Mouse (Mus musculus) liver, postnatal 0 days (tissue): Measurements from ENCODE around the gene Sema3c. TPM values are rescaled to one million over a fixed set of nuclear protein-coding genes. Genes with fewer than 3 reads are reported as not detected.
A peak's percentile ranks its signal among the peaks of the same experiment; 100 is the strongest.

ENCODE experiments used
- ATAC-seq: fragments of 200-750 bp; cut with Nextera tagmentation; 2 replicates; pipeline ENCODE4 v1.8.0; 2017; ENCODE audit warnings: mild to moderate bottlenecking, moderate library complexity
- DNase-seq: peaks from one replicate; pipeline ENCODE4 v3.0.0-alpha.2; 2016
- H3K27ac ChIP-seq: fragments of 300-500 bp; sonication (generic); 2 replicates; pipeline ENCODE4 v1.5.1; 2014; ENCODE audit warnings: antibody characterized with exemption, moderate library complexity, mild to moderate bottlenecking, low read depth
- H3K27me3 ChIP-seq: fragments of 300-500 bp; sonication (generic); 2 replicates; pipeline ENCODE4 v1.6.1; 2014; ENCODE audit warnings: low read length, control low read depth, mixed read lengths; ENCODE audit not compliant: insufficient read depth
- H3K36me3 ChIP-seq: fragments of 300-500 bp; sonication (generic); replicated peaks from 2 replicates; pipeline ENCODE4 v1.6.1; 2014; ENCODE audit warnings: mild to moderate bottlenecking, control low read depth, low read length, moderate library complexity, mixed read lengths; ENCODE audit not compliant: insufficient read depth
- H3K4me1 ChIP-seq: fragments of 300-500 bp; sonication (generic); 2 replicates; pipeline ENCODE4 v1.6.1; 2014; ENCODE audit warnings: antibody characterized with exemption, mild to moderate bottlenecking, control low read depth; ENCODE audit not compliant: insufficient read depth
- H3K4me2 ChIP-seq: fragments of 300-500 bp; sonication (generic); 2 replicates; pipeline ENCODE4 v1.6.1; 2014; ENCODE audit warnings: low read depth, mild to moderate bottlenecking, low read length, moderate library complexity, mixed read lengths
- H3K4me3 ChIP-seq: fragments of 300-500 bp; sonication (generic); 2 replicates; pipeline ENCODE4 v1.5.1; 2014; ENCODE audit warnings: low read depth, low read length
- H3K9ac ChIP-seq: fragments of 300-500 bp; sonication (generic); replicated peaks from 2 replicates; pipeline ENCODE4 v1.6.1; 2014; ENCODE audit warnings: mild to moderate bottlenecking, moderate library complexity
- H3K9me3 ChIP-seq: fragments of 300-500 bp; sonication (generic); 2 replicates; pipeline ENCODE4 v1.6.1; 2016; ENCODE audit warnings: mild to moderate bottlenecking, control low read depth, low read length, mixed read lengths
- CTCF ChIP-seq: sonication (generic); IDR thresholded peaks from 2 replicates; pipeline ENCODE4 v1.5.1; 2016; ENCODE audit warnings: antibody characterized with exemption, low read depth
- EP300 ChIP-seq: IDR thresholded peaks from 2 replicates; pipeline ENCODE4 v1.6.1; 2016; ENCODE audit warnings: antibody characterized with exemption, low read depth, mild to moderate bottlenecking
- WGBS: fragments of 180-500 bp; shearing (Covaris S2); extraction: QIAGEN DNeasy Blood & Tissue Kit; methylation state at CpG from one replicate; pipeline ENCODE4 v1.1.7; 2014; ENCODE audit not compliant: insufficient replicate concordance; 5-methylcytosine and 5-hydroxymethylcytosine counted together
- polyA plus RNA-seq: library from polyadenylated mRNA; unstranded; fragments of >200 nt; fragmentation: Nextera tagmentation; extraction: Ambion mirVana; gene quantifications from 2 replicates; pipeline ENCODE4 v1.2.1, GENCODE M21; 2015

Gene Sema3c
- polyA plus RNA-seq, 1 experiment from 2014 or later: 0.53 TPM

DNA sequence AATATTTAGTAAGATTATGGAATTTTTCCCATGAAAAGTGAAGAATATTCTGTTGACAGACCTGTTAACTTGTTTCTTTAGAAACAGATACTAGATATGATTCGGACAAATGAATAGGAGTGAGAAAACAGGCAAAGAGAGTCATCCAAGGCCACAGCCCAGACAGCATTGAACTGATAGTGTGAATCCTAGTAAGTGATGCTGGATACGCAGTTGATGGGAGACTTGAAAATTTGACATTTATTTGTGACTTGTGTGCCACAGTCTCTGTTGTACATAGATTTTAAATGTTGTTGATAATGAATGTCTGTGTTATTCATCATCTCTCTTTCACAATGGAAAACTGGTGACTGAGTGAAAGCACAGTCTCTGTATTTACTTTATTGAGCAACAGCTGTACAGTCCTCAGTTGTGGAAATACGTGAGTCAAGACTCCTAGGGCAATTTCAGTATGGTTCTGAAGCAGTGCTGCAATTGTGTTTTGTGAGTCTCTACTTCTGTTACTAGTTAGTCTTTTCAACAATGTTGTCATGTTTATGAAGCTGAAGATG lies 17.3 kb upstream of the Sema3c start:
- no peak for DNase-seq
- WGBS: 69% methylated on average over 3 of the region's 3 CpGs
- Histone ChIP-seq H3K9me3 (no peaks in the 10 kb centered on the region), H3K4me3 (no peak overlapping the region), H3K4me2 (no peak overlapping the region), H3K27me3 (no peaks in the 10 kb centered on the region), H3K4me1 (no peaks in the 10 kb centered on the region), H3K9ac (no peak overlapping the region), H3K27ac (no peak overlapping the region), H3K36me3 (no peaks in the 10 kb centered on the region)
- no peak for ATAC-seq
- TF ChIP-seq CTCF (no peak), EP300 (no peak)

DNA sequence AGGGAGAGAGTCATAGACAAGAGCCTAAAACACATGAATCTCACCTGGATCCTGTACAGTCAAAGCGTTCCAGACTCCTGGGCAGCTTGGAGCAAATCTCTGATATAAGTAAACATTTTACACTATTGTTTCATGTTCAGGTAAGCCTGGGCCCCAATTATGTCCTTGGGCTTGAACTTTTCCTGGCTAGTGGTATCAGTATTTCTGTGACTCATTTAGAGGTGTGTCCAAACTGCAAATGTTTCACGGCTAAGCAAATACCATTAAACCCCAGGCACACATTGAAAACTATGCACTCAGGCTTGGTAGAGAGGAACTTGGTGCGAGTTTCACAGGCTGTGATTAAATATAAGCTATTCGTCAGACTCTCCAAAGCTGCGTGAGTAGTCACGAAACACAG lies 2.5 kb upstream of the Sema3c start:
- ATAC-seq: no peak
- Histone ChIP-seq H3K4me3 (no peak overlapping the region), H3K9me3 (no peaks in the 10 kb centered on the region), H3K27me3 (peaks cover 16% of the 10 kb centered on the region), H3K27ac (no peak overlapping the region), H3K4me2 (no peak overlapping the region), H3K4me1 (no peaks in the 10 kb centered on the region), H3K36me3 (no peaks in the 10 kb centered on the region), H3K9ac (no peak overlapping the region)
- no peak for DNase-seq
- WGBS: 72% methylated on average over 6 of the region's 6 CpGs
- no peak for TF ChIP-seq EP300
- TF ChIP-seq CTCF: no peak

DNA sequence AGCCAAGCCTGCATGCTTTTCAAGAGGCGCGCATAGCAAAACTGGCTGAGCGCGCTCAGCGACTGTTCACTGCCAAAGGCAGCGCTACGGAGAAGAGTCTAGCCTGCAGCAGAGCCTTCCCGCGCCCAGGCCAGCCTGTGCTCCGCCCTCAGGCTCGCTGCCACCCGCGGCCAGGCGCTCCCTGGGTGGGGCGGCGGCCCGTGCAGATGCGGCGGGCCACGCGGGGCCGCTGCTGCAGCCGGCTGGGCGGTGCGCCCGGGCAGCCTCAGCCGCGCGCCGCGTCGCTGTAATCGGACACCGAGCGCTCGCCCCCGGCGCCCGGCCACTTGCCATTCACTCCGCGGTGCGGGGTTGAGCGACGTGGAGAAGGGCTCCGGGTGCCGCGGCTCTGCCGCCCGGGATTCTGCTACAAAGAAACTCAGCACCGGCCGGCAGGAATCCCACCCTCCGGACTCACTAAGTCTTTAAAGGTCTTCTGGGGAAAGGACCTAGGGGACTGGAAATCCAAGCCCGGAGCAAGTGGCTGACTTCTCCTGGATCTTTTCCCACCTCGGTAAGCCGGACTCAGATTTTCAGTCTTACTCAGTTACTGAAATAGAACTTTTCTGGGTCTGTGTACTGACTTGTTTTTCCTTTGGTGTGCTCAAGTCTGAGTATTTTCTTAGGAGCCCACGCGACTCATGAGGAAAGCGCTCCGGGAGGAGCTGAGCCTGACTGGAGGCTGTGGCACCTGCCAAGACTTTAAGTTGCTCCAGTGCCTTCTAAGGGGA lies 517 bp downstream of the Sema3c start:
- H3K4me2 ChIP-seq: peak overlapping the region; percentile 74
- no peaks in the 10 kb centered on the region for H3K36me3 ChIP-seq
- peak overlapping the region; percentile 44 for H3K4me3 ChIP-seq
- TF ChIP-seq EP300: no peak
- no peak for TF ChIP-seq CTCF
- DNase-seq: peak; percentile 33
- H3K27me3 ChIP-seq: peaks cover 16% of the 10 kb centered on the region
- H3K4me1 ChIP-seq: no peaks in the 10 kb centered on the region
- no peaks in the 10 kb centered on the region for H3K9me3 ChIP-seq
- no peak overlapping the region for H3K9ac ChIP-seq
- no peak overlapping the region for H3K27ac ChIP-seq
- ATAC-seq: peak; percentile 49
- 3% methylated on average over 42 of the region's 59 CpGs for WGBS

DNA sequence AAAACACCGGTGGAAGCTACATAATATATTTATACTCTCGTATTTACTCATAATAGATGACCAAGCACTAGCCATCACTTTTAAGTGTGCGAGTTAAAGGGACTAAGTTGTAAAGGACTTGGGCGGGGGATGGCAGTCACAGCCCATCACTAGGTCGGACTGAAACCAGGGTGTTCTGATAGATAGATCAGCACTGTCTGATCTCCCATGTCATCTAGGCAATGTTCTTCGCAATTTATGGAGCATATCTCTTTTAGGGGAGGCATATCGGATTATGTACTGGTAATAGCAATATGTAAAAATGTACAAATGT lies 1.1 kb downstream of the Sema3c start:
- 0 out of 2 replicates have a peak overlapping the region, but pooled peaks have one; percentile 44 for H3K4me3 ChIP-seq

GRCm38 (mm10) chr5:17576069-17576468 lies 2.0 kb downstream of the Sema3c start:
- Histone ChIP-seq H3K36me3 (no peaks in the 10 kb centered on the region), H3K9ac (no peak overlapping the region), H3K27me3 (peaks cover 16% of the 10 kb centered on the region), H3K4me2 (no peak overlapping the region), H3K9me3 (no peaks in the 10 kb centered on the region), H3K27ac (no peak overlapping the region), H3K4me1 (no peaks in the 10 kb centered on the region), H3K4me3 (no peak overlapping the region)
- TF ChIP-seq EP300 (no peak), CTCF (no peak)
- 52% methylated on average over 2 of the region's 2 CpGs for WGBS
- no peak for DNase-seq
- ATAC-seq: no peak

More for the DNA sequence above, 1.1 kb downstream of the Sema3c start:
- TF ChIP-seq CTCF (no peak), EP300 (no peak)
- ATAC-seq: no peak
- Histone ChIP-seq H3K27ac (no peak overlapping the region), H3K4me2 (no peak overlapping the region), H3K9me3 (no peaks in the 10 kb centered on the region), H3K27me3 (peaks cover 16% of the 10 kb centered on the region), H3K36me3 (no peaks in the 10 kb centered on the region), H3K4me1 (no peaks in the 10 kb centered on the region), H3K9ac (no peak overlapping the region)
- no peak for DNase-seq
- WGBS: 27% methylated on average over 7 of the region's 7 CpGs

DNA sequence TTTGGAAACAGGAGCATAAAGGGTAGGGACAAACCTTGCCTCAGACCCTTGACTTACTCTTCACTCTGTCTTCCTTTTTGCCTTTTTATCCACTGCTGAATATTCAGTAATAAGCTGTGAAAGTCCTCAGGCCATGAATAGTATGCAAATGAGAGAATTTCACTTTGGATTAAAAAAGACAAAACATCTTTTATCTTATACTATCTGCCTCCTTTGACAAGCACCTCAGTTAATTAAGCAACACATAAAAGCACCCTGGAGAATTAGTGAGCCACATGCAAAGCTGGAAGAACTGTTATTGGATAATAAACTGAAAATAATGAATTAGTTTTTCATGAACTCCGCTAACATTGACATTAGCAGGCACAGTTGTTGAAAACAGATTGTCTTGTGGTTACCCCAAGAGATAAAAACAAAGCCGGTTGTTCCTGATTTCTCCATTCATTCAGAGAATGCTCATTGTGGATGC lies 8.0 kb downstream of the Sema3c start:
- no peaks in the 10 kb centered on the region for H3K36me3 ChIP-seq
- ATAC-seq: no peak
- no peak for TF ChIP-seq CTCF
- no peaks in the 10 kb centered on the region for H3K4me1 ChIP-seq
- no peaks in the 10 kb centered on the region for H3K27me3 ChIP-seq
- H3K27ac ChIP-seq: no peak overlapping the region
- no peak overlapping the region for H3K4me3 ChIP-seq
- no peak overlapping the region for H3K4me2 ChIP-seq
- no peak overlapping the region for H3K9ac ChIP-seq
- WGBS: 51% methylated on average over 2 of the region's 2 CpGs
- DNase-seq: no peak
- no peaks in the 10 kb centered on the region for H3K9me3 ChIP-seq
